Mouse (Mus musculus) adrenal gland, postnatal 10 days (tissue): ENCODE data around the gene Ramac. TPM values are rescaled to one million over a fixed set of nuclear protein-coding genes. Genes with fewer than 3 reads are reported as not detected.
A peak's percentile ranks its signal among the peaks of the same experiment; 100 is the strongest.

Experiments
- DNase-seq: peaks from one replicate; pipeline ENCODE4 v3.0.0; 2021; ENCODE audit warnings: mixed read lengths
- long read RNA-seq, 2 experiments: library from polyadenylated mRNA; stranded (forward); transcript quantifications; one replicate each; pipeline ENCODE4 v2.0.0; 2021
- total RNA-seq, 2 experiments: library from RNA; stranded (reverse); gene quantifications; 2 replicates each; pipeline ENCODE4 v1.2.3; 2021

Gene Ramac
- 10 to 100 TPM; 41.5 to 45.5 TPM for total RNA-seq
- long read RNA-seq, experiment 1, transcript Ramac-201 (3 exons, 1,452 nt), result major isoform, 81 of 89 reads
- long read RNA-seq, experiment 1, partial matches to known transcripts, result 0 of 89 reads
- long read RNA-seq, experiment 1, other reads (novel, unspliced or antisense), result 8 of 89 reads
- long read RNA-seq, experiment 2, transcript Ramac-201 (3 exons, 1,452 nt), result major isoform, 60 of 68 reads
- long read RNA-seq, experiment 2, partial matches to known transcripts, result 1 of 68 reads
- long read RNA-seq, experiment 2, other reads (novel, unspliced or antisense), result 7 of 68 reads

- peak; percentile 93 for DNase-seq
These were observed at the start of gene Ramac for GRCm38 (mm10) chr7:81762180-81763109. Gene Ramac (plus strand): TSS chr7:81762925.

- no peak for DNase-seq
These were observed 44.1 kb upstream of the Ramac start for GRCm38 (mm10) chr7:81718657-81719056.

- no peak for DNase-seq
These were observed 43.5 kb upstream of the Ramac start for GRCm38 (mm10) chr7:81719216-81719661.

DNA sequence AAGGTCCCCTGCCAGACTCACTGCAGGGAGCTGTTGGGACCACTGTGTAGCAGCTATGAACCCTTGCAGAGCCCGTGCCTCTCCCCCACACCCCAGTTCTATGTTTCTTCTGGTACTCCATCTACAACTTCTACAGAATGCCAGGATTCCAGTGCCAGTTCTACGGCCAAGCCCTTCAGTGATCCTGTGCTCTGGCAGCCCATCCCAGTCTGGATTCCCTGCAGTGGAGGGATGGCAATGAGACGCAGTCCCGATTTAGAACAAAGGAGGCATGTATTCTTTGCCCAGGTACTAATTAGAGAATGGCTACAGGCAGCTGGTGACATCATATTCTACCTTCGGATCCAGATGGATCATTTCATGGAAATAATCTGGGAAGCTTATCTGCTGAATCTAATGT is 41.5 kb upstream of the Ramac start:
- DNase-seq, result no peak

DNA sequence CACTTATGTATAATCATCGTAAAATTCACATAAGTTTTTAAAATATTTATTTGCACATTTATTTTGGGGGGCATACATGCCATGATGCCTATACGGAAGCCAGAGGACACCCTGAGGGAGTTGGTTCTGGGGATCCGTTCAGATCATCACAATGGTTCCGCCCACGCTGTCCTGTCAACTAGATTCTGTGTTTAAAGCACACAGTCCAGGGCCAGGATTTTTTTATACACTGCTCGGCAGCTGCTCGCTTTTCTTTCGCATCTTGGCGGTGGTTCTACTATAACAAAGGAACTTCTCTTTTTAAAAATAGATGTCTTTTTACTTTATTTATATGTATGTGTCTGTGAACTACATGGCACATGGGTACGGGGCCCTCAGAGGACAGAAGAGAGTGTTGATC is 38.9 kb upstream of the Ramac start:
- no peak for DNase-seq

GRCm38 (mm10) chr7:81725986-81726727 is 36.6 kb upstream of the Ramac start:
- DNase-seq, result no peak

GRCm38 (mm10) chr7:81726728-81727005 is 36.1 kb upstream of the Ramac start:
- DNase-seq, result no peak

GRCm38 (mm10) chr7:81727716-81728115 is 35.0 kb upstream of the Ramac start:
- DNase-seq, result no peak

- DNase-seq, result no peak
These were observed 32.9 kb upstream of the Ramac start for GRCm38 (mm10) chr7:81729787-81730186.

DNA sequence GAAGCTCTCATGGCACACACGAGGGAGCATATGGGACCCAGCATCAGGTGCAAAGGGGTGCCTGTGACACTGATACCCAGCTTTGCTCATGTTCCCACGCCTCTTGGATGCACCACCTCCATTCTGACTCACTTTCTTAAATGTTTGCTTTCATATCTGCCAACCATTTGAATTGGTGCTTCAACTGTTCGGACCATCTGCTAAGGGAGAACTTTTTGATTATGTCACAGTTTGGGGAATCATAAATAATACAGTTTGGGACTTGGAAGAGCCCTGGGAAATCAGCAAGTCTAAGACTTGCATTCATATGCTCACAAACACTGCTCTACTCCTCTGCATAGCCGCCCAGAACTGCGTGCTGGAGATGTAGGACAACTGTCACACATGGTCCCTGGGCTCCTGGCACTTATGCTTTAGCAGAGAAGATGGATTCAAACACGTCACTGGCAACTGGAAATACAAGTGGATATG is 31.5 kb upstream of the Ramac start:
- DNase-seq, result no peak

- no peak for DNase-seq
These were observed 30.3 kb upstream of the Ramac start for GRCm38 (mm10) chr7:81732183-81733089.

DNA sequence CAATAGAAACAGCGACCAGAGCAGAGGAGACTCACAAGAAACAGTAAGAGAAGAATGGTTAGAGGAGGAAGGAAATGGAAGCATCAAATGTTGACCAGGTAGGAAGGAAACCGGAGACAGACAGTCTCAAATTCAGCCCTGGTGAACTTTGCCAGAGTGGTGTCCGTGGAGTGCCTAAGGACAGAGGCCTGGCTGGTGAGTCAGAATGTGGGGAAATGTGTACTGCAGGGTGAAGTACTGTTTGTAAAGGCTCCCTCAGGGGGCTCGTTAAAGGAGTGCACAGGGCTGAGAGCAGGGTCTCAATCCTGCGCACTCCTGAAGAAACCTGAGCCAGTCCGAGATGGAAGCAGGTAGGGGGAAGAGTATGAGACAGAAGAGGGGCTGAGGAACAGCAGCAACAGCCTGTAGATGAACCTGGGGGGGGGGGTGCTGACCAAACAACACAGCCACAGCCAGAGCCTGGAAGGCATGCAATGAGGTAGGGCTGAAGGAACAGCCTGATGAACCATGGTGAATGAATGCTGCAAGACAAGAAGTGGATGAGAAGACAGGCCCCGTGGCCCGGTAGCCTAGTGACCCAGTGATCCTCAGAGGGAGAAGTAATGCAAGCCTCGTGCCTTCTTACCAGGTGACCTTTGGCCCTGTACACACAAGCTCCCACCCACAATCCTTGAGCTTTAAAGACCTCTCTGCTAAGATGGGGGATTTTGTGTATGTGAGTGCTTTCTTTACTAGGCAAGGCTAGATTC is 27.3 kb upstream of the Ramac start:
- DNase-seq, result no peak

DNA sequence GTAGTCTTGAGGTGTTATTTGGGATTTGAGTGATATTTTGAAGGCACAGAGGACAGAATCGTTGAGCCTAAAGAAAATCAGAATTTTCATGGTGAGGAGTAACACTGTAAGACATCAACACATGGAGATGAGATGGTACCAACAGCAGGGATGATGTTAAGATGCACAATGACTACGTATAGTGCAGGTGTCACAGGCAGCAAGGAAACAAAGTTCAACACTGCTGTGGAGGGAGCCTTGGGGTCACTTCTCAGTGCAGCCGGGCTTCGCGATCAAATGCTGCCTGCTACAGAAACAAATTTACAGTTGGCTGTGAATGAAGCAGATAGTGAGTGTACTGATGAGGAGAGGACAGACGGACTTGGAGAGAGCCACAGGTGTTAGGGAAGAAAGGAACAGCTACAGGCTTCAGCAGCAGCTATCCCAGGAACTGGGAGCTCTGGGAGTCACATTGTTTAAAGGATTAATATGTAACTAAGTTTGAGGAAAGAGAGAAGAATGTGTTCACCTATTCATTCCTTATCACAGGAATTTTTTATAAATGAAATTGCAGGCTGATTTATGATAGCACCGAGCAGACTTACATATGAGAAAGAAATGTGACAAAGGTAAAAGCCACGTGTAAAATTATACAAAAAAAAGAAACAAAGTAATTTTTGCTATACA is 23.9 kb upstream of the Ramac start:
- DNase-seq, result no peak

- no peak for DNase-seq
These were observed 22.7 kb upstream of the Ramac start for GRCm38 (mm10) chr7:81740010-81740409.

- DNase-seq, result peak; percentile 56
These were observed 18.6 kb upstream of the Ramac start for GRCm38 (mm10) chr7:81744145-81744544.

DNA sequence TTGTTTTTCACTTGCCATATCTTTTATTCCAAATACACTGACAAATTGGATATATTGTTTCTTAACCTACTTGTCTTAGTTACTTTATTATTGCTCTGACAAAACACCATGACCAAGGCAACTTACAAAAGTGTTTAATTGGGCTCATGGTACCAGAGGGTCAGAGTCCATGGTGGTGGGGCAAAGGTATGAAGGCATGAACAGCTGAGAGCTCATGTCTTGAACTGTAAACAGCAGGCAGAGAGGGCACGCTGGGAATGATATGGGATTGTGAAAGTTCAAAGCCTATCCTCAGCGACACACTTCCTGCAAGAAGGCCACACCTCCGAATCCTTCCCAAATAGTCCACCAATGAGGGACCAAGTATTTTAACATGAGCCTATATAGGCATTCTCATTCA is 14.8 kb upstream of the Ramac start:
- DNase-seq, result no peak

GRCm38 (mm10) chr7:81763110-81763845 is 553 bp downstream of the Ramac start:
- DNase-seq, result peak; percentile 32

DNA sequence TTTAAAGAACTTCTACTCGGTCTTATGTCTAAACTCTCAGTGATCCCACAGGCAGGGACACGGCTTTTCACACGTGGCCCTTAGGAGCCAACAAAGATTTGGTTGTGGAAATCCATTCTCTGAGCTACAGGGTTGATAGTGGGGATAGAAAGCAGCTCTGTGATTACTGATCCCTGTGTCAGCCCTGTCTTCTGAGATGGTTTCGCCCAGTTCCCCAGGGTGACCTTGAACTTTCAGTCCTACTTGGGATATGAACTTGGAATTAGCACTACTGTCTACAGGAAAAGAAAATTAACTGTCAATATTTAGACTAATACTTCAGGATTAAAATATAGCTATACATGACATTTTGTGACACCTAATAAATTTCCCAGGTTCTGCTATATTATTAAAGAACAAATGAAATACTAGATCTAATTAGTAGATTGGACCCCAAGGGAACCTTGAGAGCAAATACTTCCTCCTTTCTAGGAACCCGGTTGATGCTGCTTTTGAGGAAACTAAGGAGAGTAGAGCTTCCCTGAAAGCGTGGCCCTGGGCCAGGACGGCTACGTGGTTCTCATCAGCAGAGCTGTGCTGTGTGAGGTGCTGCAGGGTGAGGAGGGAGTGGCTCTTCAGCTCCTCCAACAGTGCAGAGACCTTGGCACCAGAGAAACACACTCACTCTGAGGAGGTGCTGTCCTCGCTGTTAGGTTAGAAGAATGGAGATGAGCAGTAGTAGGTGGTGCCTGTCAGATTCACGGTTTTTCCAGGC is 10.2 kb downstream of the Ramac start:
- DNase-seq, result peak; percentile 49

DNA sequence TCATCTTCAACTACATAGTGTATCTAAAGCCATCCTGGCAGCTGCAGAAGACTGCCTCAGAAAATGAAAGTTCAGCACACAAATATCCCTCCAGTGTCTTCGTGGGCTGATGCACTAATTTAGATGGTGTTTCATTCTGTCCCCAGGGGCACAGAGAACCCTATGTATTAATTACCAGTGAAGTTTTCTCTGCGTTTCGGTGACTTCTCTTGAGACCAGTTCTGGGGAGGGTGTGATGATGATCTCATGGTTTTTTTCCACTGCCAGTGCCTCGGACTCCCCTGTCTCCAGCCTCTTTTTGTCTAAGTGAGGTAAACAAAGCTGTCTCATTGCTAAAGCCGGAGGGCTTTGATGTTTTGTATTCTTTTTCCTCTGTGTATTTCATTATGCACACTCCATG is 12.6 kb downstream of the Ramac start:
- DNase-seq, result no peak
